Mouse (Mus musculus) embryonic facial prominence, embryonic 11.5 days (tissue): ENCODE measurements around the gene Mocs3. TPM values are rescaled to one million over a fixed set of nuclear protein-coding genes. Genes with fewer than 3 reads are reported as not detected.
A peak's percentile ranks its signal among the peaks of the same experiment; 100 is the strongest.

Experiments
- ATAC-seq: fragments of 200-750 bp; cut with Nextera tagmentation; replicated peaks from 2 replicates; pipeline ENCODE4 v1.8.0; 2017; ENCODE audit warnings: low read depth; ENCODE audit not compliant: insufficient number of reproducible peaks, low FRiP score, low TSS enrichment
- DNase-seq: peaks from one replicate; pipeline ENCODE4 v3.0.0-alpha.2; 2015; ENCODE audit warnings: low spot score
- H3K27ac ChIP-seq: fragments of 300-500 bp; sonication (generic); replicated peaks from 2 replicates; pipeline ENCODE4 v1.5.1; 2014; ENCODE audit warnings: mild to moderate bottlenecking, low read depth, low read length, control low read depth
- H3K27me3 ChIP-seq: fragments of 300-500 bp; sonication (generic); 2 replicates; pipeline ENCODE4 v1.6.1; 2014; ENCODE audit warnings: mild to moderate bottlenecking, low read length, moderate library complexity, mixed read lengths; ENCODE audit not compliant: control insufficient read depth, insufficient read depth
- H3K36me3 ChIP-seq: fragments of 300-500 bp; sonication (generic); replicated peaks from 2 replicates; pipeline ENCODE4 v1.6.1; 2014; ENCODE audit warnings: low read depth, mild to moderate bottlenecking, low read length, moderate library complexity, mixed read lengths; ENCODE audit not compliant: control insufficient read depth, insufficient read depth
- H3K4me1 ChIP-seq: fragments of 300-500 bp; sonication (generic); 2 replicates; pipeline ENCODE4 v1.6.1; 2014; ENCODE audit warnings: low read length, mixed read lengths; ENCODE audit not compliant: control insufficient read depth, insufficient read depth
- H3K4me2 ChIP-seq: fragments of 300-500 bp; sonication (generic); 2 replicates; pipeline ENCODE4 v1.6.1; 2014; ENCODE audit warnings: low read depth, mild to moderate bottlenecking, control low read depth, low read length, moderate library complexity
- H3K4me3 ChIP-seq: fragments of 300-500 bp; sonication (generic); 2 replicates; pipeline ENCODE4 v1.5.1; 2014; ENCODE audit warnings: low read depth, low read length, control low read depth
- H3K9ac ChIP-seq: fragments of 300-500 bp; sonication (generic); replicated peaks from 2 replicates; pipeline ENCODE4 v1.6.1; 2014; ENCODE audit warnings: mild to moderate bottlenecking, control low read depth, low read length
- H3K9me3 ChIP-seq: fragments of 300-500 bp; sonication (generic); replicated peaks from 2 replicates; pipeline ENCODE4 v1.6.1; 2016; ENCODE audit warnings: mild to moderate bottlenecking, low read length, inconsistent platforms, mixed read lengths; ENCODE audit not compliant: control insufficient read depth
- WGBS: fragments of 180-500 bp; shearing (Covaris S2); extraction: QIAGEN DNeasy Blood & Tissue Kit; methylation state at CpG from one replicate; pipeline ENCODE4 v1.1.7; 2014; 5-methylcytosine and 5-hydroxymethylcytosine counted together
- polyA plus RNA-seq: library from polyadenylated mRNA; unstranded; fragments of >200 nt; fragmentation: Nextera tagmentation; extraction: Ambion mirVana; gene quantifications from 2 replicates; pipeline ENCODE4 v1.2.1, GENCODE M21; 2014

Mocs3 gene
- polyA plus RNA-seq, 1 experiment from 2014 or later, result 7.6 TPM

DNA sequence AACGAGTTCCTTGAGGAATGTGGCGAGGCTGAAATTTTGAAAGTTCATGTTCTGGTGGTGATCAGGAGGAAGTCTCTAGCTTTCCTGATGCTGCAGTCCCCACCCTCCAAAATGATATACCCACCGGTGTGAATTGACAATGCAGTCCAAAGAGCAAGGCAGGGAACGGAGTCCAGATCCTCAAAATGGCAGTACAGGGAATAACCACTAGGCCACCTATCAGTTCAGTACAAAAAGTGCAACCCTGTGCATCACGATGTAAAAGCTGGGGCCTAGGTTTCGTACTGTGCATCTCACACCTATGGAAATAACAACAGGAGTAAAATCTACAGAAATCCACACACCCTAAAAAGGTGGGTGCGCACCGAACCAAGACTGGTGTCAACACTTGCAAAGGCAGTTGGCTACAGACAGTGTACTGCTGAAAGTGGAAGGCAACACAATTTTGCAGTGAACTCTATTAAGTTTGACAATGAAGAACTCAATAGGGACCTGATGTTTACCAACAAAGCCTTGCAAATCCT, 25.9 kb upstream of the Mocs3 start:
- peaks cover 7% of the 10 kb centered on the region for H3K36me3 ChIP-seq
- H3K4me1 ChIP-seq, result no peaks in the 10 kb centered on the region; the same call in 1 of the 2 replicates
- H3K9me3 ChIP-seq, result no peaks in the 10 kb centered on the region
- WGBS, result 91% methylated on average over 8 of the region's 8 CpGs
- H3K27ac ChIP-seq, result no peak overlapping the region
- DNase-seq (no peak), ATAC-seq (no peak)
- H3K27me3 ChIP-seq, result no peaks in the 10 kb centered on the region
- H3K4me2 ChIP-seq, result peak overlapping the region; percentile 69
- H3K9ac ChIP-seq, result peak overlapping the region; percentile 25; the same call in 1 of the 2 replicates
- peak overlapping the region; percentile 82 for H3K4me3 ChIP-seq

DNA sequence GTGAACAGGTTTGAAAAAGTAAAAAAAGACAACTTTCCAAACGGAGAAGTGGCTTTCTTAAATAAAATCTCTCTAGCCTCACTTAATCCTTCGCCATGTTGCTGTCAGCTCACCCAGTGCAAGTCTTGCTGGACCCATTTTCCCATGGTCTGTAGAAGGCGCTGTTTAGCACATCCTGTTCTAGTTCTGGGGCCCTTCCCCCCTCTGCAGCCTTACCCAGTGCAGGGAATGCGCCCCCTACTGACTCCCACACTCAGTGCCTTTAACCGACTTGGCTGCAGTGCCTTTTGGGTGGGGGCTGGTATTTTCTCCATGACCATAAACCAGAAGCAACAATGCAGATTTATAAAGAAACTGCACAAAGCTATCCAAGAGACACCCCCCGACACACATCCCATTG, 25.2 kb upstream of the Mocs3 start:
- H3K4me2 ChIP-seq, result peak overlapping the region; percentile 69
- H3K27me3 ChIP-seq, result no peaks in the 10 kb centered on the region
- H3K4me1 ChIP-seq, result no peaks in the 10 kb centered on the region; the same call in 1 of the 2 replicates
- peak overlapping the region; percentile 82 for H3K4me3 ChIP-seq
- H3K27ac ChIP-seq, result no peak overlapping the region; the same call in 1 of the 2 replicates
- 0 out of 2 replicates have a peak, but pooled peaks have one; percentile 5 for ATAC-seq
- peak; percentile 95 for DNase-seq
- 6% methylated on average over 6 of the region's 6 CpGs for WGBS
- H3K36me3 ChIP-seq, result peaks cover 7% of the 10 kb centered on the region
- H3K9me3 ChIP-seq, result no peaks in the 10 kb centered on the region
- peak overlapping the region; percentile 100 for H3K9ac ChIP-seq

DNA sequence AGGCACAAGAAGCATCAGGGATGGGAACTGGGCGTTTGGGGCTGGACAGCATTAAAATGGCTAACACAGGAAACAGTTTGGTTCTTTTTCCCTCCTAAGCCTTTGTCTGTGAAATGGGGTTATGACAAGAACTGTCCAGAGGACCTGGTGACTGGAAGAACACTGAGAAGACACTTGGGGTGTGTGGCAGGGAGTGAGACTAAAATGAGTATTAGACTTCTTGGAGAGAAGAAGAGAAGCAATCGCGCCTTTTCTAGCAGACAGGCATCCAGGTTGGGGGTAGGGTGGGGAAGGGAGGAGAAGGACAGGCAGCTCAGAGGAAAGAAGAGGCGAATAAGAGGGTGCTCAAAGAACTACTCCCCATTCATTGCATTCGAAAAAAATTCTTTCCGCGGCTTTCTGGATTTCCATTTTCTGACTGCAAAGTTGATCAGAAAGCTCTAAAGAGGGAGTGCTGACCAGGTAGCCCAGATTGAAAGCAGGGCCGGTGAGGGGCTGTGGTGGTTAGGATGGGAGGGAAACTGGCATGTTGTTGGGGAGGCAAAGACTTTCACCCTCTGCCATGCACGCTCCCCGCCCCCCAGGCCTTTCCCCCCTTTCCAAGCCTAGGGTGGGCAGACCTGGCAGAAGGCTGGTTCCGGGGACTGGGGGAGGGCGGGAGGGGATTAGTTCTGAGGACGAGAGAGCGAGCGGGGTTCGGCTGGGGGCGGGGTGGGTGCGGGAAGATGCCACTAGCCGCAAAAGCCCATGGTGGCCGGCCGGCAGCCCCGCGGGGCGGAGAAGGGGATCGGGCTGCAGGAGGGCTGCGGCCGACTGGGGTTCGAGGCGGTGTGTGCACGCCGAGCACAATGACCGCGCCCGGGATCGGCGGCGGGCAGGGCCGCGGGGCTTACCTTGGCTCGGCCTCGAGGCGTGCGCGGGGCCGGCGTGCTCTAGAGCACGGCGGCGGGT, 24.5 kb upstream of the Mocs3 start:
- Histone ChIP-seq H3K9ac (peak overlapping the region; percentile 100), H3K4me3 (peak overlapping the region; percentile 82), H3K9me3 (no peaks in the 10 kb centered on the region), H3K4me2 (peak overlapping the region; percentile 69), H3K4me1 (no peaks in the 10 kb centered on the region; the same call in 1 of the 2 replicates), H3K27me3 (no peaks in the 10 kb centered on the region), H3K36me3 (peaks cover 7% of the 10 kb centered on the region), H3K27ac (peak overlapping the region; percentile 99)
- peak; percentile 39 for DNase-seq
- under 1% methylated on average over 43 of the region's 49 CpGs for WGBS
- peak; percentile 27 for ATAC-seq

DNA sequence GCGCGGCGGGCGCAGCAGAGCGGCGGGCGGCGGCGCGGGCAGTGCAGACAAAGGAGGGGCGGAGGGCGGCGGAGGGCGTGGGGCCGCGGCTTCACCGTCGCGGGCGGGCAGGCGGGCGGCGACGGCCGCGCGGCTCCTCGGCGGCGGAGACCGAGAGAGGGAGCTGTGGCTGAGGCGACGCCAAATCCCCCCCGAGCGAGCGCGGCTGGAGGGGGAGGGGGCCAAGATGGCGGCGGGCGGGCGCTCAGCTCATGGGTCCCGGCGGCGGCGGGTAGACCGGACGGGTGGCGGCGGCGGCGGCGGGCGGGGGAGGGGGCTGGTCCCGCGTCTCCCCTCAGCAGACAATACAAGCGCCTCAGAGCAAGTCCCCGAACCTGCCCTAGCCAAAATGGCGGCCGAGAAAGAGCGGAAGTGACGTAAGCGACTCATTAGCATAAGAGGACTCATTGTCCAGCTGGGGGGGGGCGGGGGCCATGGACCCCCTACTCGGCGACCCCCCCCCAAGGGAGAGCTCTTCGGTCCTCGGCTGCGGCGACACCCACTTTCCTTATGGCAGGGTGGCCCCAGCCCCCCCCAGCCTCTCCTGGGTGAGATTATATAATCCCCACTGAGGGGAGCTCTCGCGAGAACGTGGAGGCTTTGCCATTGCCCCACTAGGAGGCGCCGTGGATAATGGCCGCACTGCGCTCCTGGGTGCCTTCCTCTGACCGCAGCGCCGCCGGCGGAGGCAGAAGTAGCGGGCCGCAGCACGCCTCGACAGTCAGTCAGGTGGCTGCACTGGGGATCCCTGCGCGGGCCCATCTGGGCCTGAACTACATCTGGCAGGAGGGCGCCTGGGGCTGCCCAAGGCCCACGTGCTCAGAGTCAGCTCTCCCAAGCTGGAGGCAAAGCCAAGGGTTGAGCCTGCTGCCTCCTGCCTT, 23.4 kb upstream of the Mocs3 start, which contains the start of gene Adnp:
Gene Adnp (minus strand): TSS at position 388 of the 920 bp plus-strand sequence.
- peak within 1 kb of the TSS; percentile 99 for H3K27ac ChIP-seq
- H3K9ac ChIP-seq, result peak within 1 kb of the TSS; percentile 100
- DNase-seq (peak; percentile 98), ATAC-seq (peak; percentile 90)
- under 1% methylated on average over 50 of the region's 89 CpGs for whole genome bisulfite sequencing
- peak within 1 kb of the TSS; percentile 82 for H3K4me3 ChIP-seq
- H3K36me3 ChIP-seq, result peaks cover 7% of the 10 kb centered on the region
- no peaks in the 10 kb centered on the region for H3K27me3 ChIP-seq
- H3K9me3 ChIP-seq, result no peaks in the 10 kb centered on the region
- peak within 1 kb of the TSS; percentile 69 for H3K4me2 ChIP-seq
- no peaks in the 10 kb centered on the region; the same call in 1 of the 2 replicates for H3K4me1 ChIP-seq

DNA sequence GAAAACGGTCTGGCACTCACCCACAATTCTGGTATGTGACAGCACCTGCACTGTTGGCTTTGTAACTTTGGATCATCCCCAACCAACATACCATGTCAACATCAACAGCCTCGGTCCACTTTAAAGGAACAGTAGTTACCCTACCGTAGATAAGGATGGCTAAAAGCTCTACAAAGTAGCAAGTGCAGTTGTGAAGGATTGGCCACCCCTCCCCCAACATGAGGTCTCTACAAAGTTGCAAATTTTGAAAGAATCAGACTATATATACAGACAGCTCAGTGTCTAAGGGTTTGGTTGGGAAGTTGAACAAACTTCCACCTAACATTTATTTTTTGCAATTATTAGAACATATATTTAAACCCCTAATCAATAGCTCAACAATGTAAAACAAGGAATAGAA, 22.5 kb upstream of the Mocs3 start:
- 92% methylated on average over 3 of the region's 3 CpGs for WGBS
- DNase-seq (no peak), ATAC-seq (no peak)
- no peaks in the 10 kb centered on the region for H3K9me3 ChIP-seq
- H3K27me3 ChIP-seq, result no peaks in the 10 kb centered on the region
- no peak overlapping the region for H3K4me2 ChIP-seq
- H3K36me3 ChIP-seq, result peaks cover 9% of the 10 kb centered on the region
- no peaks in the 10 kb centered on the region; the same call in 1 of the 2 replicates for H3K4me1 ChIP-seq
- no peak overlapping the region; the same call in 1 of the 2 replicates for H3K27ac ChIP-seq
- no peak overlapping the region for H3K4me3 ChIP-seq
- no peak overlapping the region for H3K9ac ChIP-seq

DNA sequence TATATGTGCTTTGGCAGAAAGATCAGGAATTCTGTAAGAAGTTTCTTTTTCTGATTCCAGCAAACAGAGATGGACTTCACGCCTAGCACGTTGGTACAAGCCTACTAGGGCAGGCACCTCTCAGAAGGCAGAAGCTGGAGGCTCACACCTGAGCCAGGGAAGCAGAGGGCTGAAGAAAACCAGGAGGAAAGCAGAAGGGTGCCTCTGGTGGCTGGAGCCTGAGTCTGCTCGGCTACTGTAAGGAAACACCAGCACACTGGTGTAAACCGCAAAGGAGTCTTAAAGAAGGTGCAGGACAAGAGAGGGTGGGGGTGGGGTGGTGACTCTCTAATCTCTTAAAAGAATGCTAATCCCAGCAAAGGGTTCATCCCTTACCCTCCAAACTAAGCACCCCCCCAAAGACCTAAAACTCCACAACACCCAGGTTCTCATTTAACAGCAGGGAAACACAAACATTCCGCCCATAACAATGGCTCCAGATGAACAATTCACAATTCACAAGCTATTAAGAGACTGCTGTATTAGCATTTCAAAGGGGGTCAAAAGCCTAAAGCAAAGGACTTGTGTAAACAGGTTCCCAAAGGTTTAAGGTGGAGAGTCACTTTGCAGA, 16.5 kb upstream of the Mocs3 start:
- Histone ChIP-seq H3K27ac (no peak overlapping the region), H3K4me3 (no peak overlapping the region), H3K4me1 (no peaks in the 10 kb centered on the region), H3K9ac (no peak overlapping the region), H3K9me3 (no peaks in the 10 kb centered on the region), H3K27me3 (no peaks in the 10 kb centered on the region), H3K4me2 (no peak overlapping the region), H3K36me3 (peaks cover 6% of the 10 kb centered on the region)
- no peak for DNase-seq
- no peak for ATAC-seq
- 52% methylated on average over 5 of the region's 5 CpGs for WGBS

DNA sequence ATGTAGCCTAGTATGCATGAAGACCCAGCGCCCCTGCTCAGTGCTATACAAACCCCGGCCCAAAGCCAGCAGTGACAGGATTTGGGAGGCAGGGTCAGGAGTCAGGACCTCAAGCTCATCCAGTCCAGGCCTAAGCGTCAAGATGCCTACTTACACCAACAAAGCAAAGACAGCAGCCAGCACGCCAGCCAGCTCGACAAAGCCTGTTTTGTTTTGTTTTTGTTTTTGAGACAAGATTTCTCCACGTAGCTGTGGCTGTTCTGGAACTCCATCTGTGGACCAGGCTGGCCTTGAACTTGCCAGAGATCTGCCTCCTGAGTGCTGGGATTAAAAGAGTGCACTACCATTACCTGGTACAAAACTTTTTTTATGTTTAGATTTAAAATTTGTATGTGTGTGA, 7.1 kb upstream of the Mocs3 start:
- ATAC-seq (no peak), DNase-seq (no peak)
- H3K4me3 ChIP-seq, result no peak overlapping the region
- H3K27me3 ChIP-seq, result no peaks in the 10 kb centered on the region
- no peak overlapping the region for H3K4me2 ChIP-seq
- H3K9ac ChIP-seq, result no peak overlapping the region
- 83% methylated on average over 6 of the region's 6 CpGs for WGBS
- no peak overlapping the region for H3K27ac ChIP-seq
- peaks cover 5% of the 10 kb centered on the region for H3K36me3 ChIP-seq
- H3K9me3 ChIP-seq, result no peaks in the 10 kb centered on the region
- H3K4me1 ChIP-seq, result no peaks in the 10 kb centered on the region; the same call in 1 of the 2 replicates
